Mouse (Mus musculus) liver, postnatal 0 days (tissue): Measurements from ENCODE around the gene Nthl1. TPM values are rescaled to one million over a fixed set of nuclear protein-coding genes. Genes with fewer than 3 reads are reported as not detected.

ENCODE experiments used
- ATAC-seq: fragments of 200-750 bp; cut with Nextera tagmentation; 2 replicates; pipeline ENCODE4 v1.8.0; 2017; ENCODE audit warnings: mild to moderate bottlenecking, moderate library complexity
- DNase-seq: peaks from one replicate; pipeline ENCODE4 v3.0.0-alpha.2; 2016
- H3K27ac ChIP-seq: fragments of 300-500 bp; sonication (generic); 2 replicates; pipeline ENCODE4 v1.5.1; 2014; ENCODE audit warnings: antibody characterized with exemption, moderate library complexity, mild to moderate bottlenecking, low read depth
- H3K27me3 ChIP-seq: fragments of 300-500 bp; sonication (generic); 2 replicates; pipeline ENCODE4 v1.6.1; 2014; ENCODE audit warnings: low read length, control low read depth, mixed read lengths; ENCODE audit not compliant: insufficient read depth
- H3K36me3 ChIP-seq: fragments of 300-500 bp; sonication (generic); replicated peaks from 2 replicates; pipeline ENCODE4 v1.6.1; 2014; ENCODE audit warnings: mild to moderate bottlenecking, control low read depth, low read length, moderate library complexity, mixed read lengths; ENCODE audit not compliant: insufficient read depth
- H3K4me1 ChIP-seq: fragments of 300-500 bp; sonication (generic); 2 replicates; pipeline ENCODE4 v1.6.1; 2014; ENCODE audit warnings: antibody characterized with exemption, mild to moderate bottlenecking, control low read depth; ENCODE audit not compliant: insufficient read depth
- H3K4me2 ChIP-seq: fragments of 300-500 bp; sonication (generic); 2 replicates; pipeline ENCODE4 v1.6.1; 2014; ENCODE audit warnings: low read depth, mild to moderate bottlenecking, low read length, moderate library complexity, mixed read lengths
- H3K4me3 ChIP-seq: fragments of 300-500 bp; sonication (generic); 2 replicates; pipeline ENCODE4 v1.5.1; 2014; ENCODE audit warnings: low read depth, low read length
- H3K9ac ChIP-seq: fragments of 300-500 bp; sonication (generic); replicated peaks from 2 replicates; pipeline ENCODE4 v1.6.1; 2014; ENCODE audit warnings: mild to moderate bottlenecking, moderate library complexity
- H3K9me3 ChIP-seq: fragments of 300-500 bp; sonication (generic); 2 replicates; pipeline ENCODE4 v1.6.1; 2016; ENCODE audit warnings: mild to moderate bottlenecking, control low read depth, low read length, mixed read lengths
- CTCF ChIP-seq: sonication (generic); IDR thresholded peaks from 2 replicates; pipeline ENCODE4 v1.5.1; 2016; ENCODE audit warnings: antibody characterized with exemption, low read depth
- EP300 ChIP-seq: IDR thresholded peaks from 2 replicates; pipeline ENCODE4 v1.6.1; 2016; ENCODE audit warnings: antibody characterized with exemption, low read depth, mild to moderate bottlenecking
- WGBS: fragments of 180-500 bp; shearing (Covaris S2); extraction: QIAGEN DNeasy Blood & Tissue Kit; methylation state at CpG from one replicate; pipeline ENCODE4 v1.1.7; 2014; ENCODE audit not compliant: insufficient replicate concordance; 5-methylcytosine and 5-hydroxymethylcytosine counted together
- polyA plus RNA-seq: library from polyadenylated mRNA; unstranded; fragments of >200 nt; fragmentation: Nextera tagmentation; extraction: Ambion mirVana; gene quantifications from 2 replicates; pipeline ENCODE4 v1.2.1, GENCODE M21; 2015

Nthl1 gene
- polyA plus RNA-seq, 1 experiment from 2014 or later = 4.3 TPM

DNA sequence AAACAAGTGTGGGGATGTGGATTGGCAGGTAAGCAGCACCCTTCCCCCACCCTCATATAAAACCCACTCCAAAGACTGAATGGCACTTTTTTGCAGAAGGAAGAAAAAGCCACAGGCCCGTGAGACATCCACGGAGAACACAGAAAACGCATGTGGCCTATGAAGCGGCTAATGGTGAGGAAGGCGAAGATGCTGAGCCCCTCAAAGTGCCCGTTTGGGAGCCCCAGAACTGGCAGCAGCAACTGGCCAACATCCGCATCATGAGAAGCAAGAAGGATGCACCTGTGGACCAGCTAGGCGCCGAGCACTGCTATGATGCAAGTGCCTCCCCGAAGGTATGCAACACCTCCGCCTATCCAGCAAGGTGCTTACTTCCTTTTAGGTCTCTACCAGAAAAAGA lies 1.4 kb downstream of the Nthl1 start:
- Histone ChIP-seq H3K4me2 (no peak overlapping the region), H3K27ac (no peak overlapping the region), H3K36me3 (peaks cover 12% of the 10 kb centered on the region), H3K9ac (0 out of 2 replicates have a peak overlapping the region, but pooled peaks have one; percentile 4), H3K4me3 (no peak overlapping the region), H3K9me3 (no peaks in the 10 kb centered on the region), H3K27me3 (no peaks in the 10 kb centered on the region), H3K4me1 (peaks cover 19% of the 10 kb centered on the region)
- no peak for TF ChIP-seq EP300
- WGBS = 87% methylated on average over 11 of the region's 11 CpGs
- DNase-seq (no peak), ATAC-seq (no peak)

DNA sequence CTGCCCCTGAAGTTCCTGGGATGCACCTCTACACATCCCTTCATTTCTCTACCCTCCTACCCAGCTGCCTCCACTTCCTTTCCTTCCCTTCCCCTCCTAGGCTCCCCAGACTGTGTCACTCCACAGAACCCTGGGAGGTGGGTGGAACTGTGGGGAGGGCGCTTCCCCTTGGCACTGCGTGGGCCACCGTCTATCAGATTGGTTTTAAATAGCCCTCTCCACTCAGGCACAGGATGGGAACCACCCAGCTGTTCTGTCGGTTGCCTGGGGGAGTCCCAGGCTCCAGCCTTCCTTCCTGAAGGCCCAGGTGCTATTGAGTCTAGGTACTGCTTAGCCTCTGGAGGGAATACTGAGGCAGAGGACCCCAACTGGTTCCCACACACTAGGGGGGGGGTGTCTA lies 2.5 kb downstream of the Nthl1 start:
- DNase-seq = no peak
- Histone ChIP-seq H3K27ac (no peak overlapping the region), H3K4me2 (no peak overlapping the region), H3K36me3 (peaks cover 6% of the 10 kb centered on the region), H3K27me3 (no peaks in the 10 kb centered on the region), H3K4me1 (peaks cover 19% of the 10 kb centered on the region), H3K9ac (no peak overlapping the region), H3K4me3 (no peak overlapping the region), H3K9me3 (no peaks in the 10 kb centered on the region)
- no peak for TF ChIP-seq EP300
- TF ChIP-seq CTCF = no peak
- no peak for ATAC-seq
- WGBS = 63% methylated on average over 4 of the region's 4 CpGs

DNA sequence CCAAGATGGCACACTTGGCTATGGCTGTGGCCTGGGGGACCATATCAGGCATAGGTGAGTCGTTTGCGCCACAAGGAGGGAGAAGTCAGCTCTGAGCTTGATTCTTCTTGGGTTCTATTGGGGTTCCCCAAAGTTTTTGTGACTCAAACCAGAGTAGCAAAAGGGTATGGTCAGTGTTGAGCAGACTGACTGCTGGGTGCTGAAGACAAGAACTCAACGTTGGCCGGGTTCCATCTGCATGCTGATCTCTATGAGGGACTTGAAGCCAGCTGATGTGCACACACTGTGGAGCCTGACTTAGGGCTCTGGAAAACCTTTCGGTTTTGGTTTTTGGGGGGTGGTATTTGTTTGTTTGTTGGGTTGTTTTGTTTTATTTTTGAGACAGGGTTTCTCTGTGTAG lies 3.2 kb downstream of the Nthl1 start:
- no peak overlapping the region for H3K27ac ChIP-seq
- no peak overlapping the region for H3K4me2 ChIP-seq
- no peak for TF ChIP-seq EP300
- TF ChIP-seq CTCF = no peak
- H3K36me3 ChIP-seq = peaks cover 4% of the 10 kb centered on the region
- no peaks in the 10 kb centered on the region for H3K9me3 ChIP-seq
- 82% methylated on average over 5 of the region's 5 CpGs for WGBS
- peaks cover 19% of the 10 kb centered on the region for H3K4me1 ChIP-seq
- no peak overlapping the region for H3K9ac ChIP-seq
- H3K4me3 ChIP-seq = no peak overlapping the region
- H3K27me3 ChIP-seq = no peaks in the 10 kb centered on the region
- DNase-seq (no peak), ATAC-seq (no peak)

DNA sequence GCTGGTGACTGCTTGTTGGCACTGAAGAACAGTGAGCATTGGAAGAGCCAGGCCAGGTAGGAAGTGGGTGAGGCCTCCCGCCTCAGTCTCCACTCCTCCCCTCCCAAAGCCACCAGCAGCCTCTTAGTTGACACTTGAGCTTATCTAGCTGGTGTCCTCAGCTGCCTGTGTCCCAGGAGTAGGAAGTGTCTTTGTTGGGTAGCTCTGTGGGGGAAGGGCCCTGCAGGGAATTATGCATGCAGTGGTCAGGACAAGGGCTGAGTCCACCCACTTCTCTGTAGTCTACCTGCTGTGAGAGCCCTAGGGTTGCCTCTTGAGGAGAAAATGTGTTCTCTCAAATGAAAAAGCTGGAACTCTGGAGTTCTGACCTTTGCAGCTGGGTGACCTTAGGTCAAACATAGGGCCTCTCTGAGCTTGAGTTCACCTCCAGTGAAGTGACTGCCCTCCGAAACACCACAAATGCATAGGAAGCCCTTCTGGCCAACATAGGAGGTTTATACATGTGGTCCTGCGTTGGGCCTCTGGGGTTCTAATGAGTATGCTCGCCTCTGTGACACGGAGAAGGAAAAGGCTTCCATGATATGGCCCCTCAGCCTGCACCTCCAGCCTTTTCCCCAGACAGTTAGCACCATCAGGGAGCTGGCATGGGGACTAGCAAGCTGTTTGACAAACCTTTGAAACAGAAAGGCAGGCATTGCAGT lies 4.5 kb downstream of the Nthl1 start:
- Histone ChIP-seq H3K4me1 (peaks cover 15% of the 10 kb centered on the region), H3K4me2 (no peak overlapping the region), H3K9me3 (no peaks in the 10 kb centered on the region), H3K27me3 (no peaks in the 10 kb centered on the region), H3K4me3 (no peak overlapping the region), H3K9ac (no peak overlapping the region), H3K36me3 (peaks cover 2% of the 10 kb centered on the region; the same call in 1 of the 2 replicates), H3K27ac (no peak overlapping the region)
- DNase-seq (no peak), ATAC-seq (no peak)
- WGBS = 63% methylated on average over 5 of the region's 5 CpGs
- TF ChIP-seq CTCF (no peak), EP300 (no peak)

DNA sequence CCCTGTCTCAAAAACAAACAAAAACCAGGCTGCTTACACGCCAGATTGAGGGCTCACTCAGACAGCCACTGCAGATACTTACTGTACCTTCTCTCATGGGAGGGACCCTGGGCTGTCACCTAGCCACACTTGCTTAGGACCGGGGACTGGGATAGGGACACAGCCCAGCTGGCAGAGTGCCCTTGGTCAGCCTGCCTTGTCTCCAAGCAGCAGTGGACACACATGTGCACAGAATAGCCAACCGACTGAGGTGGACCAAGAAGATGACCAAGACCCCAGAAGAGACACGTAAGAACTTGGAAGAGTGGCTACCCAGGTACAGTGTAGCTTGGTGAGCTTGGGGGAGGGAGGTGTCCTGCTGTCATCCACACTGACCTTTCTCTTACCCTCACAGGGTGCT lies 5.7 kb downstream of the Nthl1 start:
- 75% methylated on average over 4 of the region's 4 CpGs for WGBS
- Histone ChIP-seq H3K36me3 (peaks cover 5% of the 10 kb centered on the region; the same call in 1 of the 2 replicates), H3K4me2 (no peak overlapping the region), H3K4me3 (no peak overlapping the region), H3K4me1 (peaks cover 9% of the 10 kb centered on the region), H3K9ac (no peak overlapping the region), H3K27ac (no peak overlapping the region), H3K9me3 (no peaks in the 10 kb centered on the region), H3K27me3 (no peaks in the 10 kb centered on the region)
- DNase-seq = no peak
- TF ChIP-seq EP300 (no peak), CTCF (no peak)
- ATAC-seq = no peak

DNA sequence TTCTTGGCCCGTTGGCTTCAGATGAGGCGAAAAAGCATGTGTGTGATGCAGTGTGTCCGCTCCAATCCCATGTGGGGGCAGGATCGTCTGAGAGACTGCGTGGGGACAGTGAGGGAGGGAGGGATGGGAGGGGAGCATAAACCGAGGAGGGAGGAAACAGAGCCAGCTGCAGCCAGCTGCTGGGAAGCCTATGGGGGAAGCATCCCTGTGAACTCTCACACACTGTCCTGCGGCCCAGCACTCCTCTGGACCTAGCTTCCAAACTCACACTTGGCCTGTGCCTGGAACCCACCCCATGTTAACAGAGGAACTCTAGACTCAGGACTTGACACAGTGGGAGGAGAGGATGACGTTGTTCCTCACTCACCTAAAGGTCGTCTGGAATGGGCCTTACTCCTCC lies 6.4 kb downstream of the Nthl1 start:
- peaks cover 5% of the 10 kb centered on the region; the same call in 1 of the 2 replicates for H3K36me3 ChIP-seq
- ATAC-seq = peak; percentile 35; the same call in 1 of the 2 replicates
- DNase-seq = no peak
- H3K4me1 ChIP-seq = peaks cover 7% of the 10 kb centered on the region; the same call in 1 of the 2 replicates
- H3K27ac ChIP-seq = no peak overlapping the region
- H3K4me3 ChIP-seq = no peak overlapping the region
- no peaks in the 10 kb centered on the region for H3K9me3 ChIP-seq
- H3K4me2 ChIP-seq = no peak overlapping the region
- no peaks in the 10 kb centered on the region for H3K27me3 ChIP-seq
- H3K9ac ChIP-seq = no peak overlapping the region
- 61% methylated on average over 9 of the region's 9 CpGs for WGBS
- TF ChIP-seq CTCF = no peak
- TF ChIP-seq EP300 = no peak
